Mouse (Mus musculus) small intestine, adult 2 months (tissue): ENCODE measurements around the gene Xndc1.
"Not testable (repeated sequence)": the region's sequence is repeated elsewhere in the genome, so short reads cannot be mapped to it uniquely, and the experiment has no call there.

Source experiments
- CTCF ChIP-seq: fragments of 200-500 bp; IDR thresholded peaks from 2 replicates; pipeline ENCODE4 v1.5.1; 2012; ENCODE audit warnings: low read depth, mild to moderate bottlenecking, control low read depth, inconsistent platforms, low read length, moderate library complexity, mixed read lengths; ENCODE audit not compliant: insufficient replicate concordance, insufficient read length; ENCODE audit errors: extremely low read depth
- POLR2A ChIP-seq: fragments of 200-500 bp; IDR thresholded peaks from 2 replicates; pipeline ENCODE4 v1.6.1; 2012; ENCODE audit warnings: low read depth, mild to moderate bottlenecking, control low read depth, inconsistent platforms, low read length, moderate library complexity

GRCm38 (mm10) chr7:102020934-102021333, 44.4 kb upstream of the Xndc1 start:
- not testable (repeated sequence) for TF ChIP-seq CTCF, POLR2A
